Mouse (Mus musculus): ENCODE data around the gene Adam23. TPM values are rescaled to one million over a fixed set of nuclear protein-coding genes. Genes with fewer than 3 reads are reported as not detected.

Adam23 gene
- total RNA-seq, 2 experiments from 2014 or later = 2.8 to 3.5 TPM

- intact Hi-C loops (cut with DNase I) = loop anchor here (10.0 kb wide), 1 partner anchor 288 kb away; no protein-coding TSS in a partner anchor
- DNase-seq = no peak
These were observed 27.6 kb downstream of the Adam23 start for GRCm38 (mm10) chr1:63473272-63473671.

DNA sequence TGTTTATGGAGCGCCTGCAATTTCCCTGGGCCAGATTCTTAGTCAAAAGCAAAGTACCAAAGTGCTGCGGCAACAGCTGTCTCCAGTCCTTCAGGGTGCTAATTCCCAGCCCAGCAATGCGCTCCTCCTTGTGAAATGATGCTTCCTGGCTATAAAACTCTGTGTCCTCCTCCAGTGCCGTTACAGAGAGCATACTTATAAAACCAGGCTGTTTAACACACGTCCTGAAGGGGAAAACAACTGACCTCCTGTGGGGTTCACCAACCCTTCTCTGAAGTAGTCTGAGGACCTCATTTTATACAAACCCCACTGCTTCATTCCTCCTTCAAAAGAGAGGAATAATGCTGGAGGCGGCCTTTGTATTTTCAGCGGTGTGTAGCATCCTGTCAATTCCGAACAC is 28.0 kb downstream of the Adam23 start:
- intact Hi-C loops (cut with DNase I) = loop anchor here (10.0 kb wide), 1 partner anchor 289 kb away; no protein-coding TSS in a partner anchor
- DNase-seq = no peak

GRCm38 (mm10) chr1:63478946-63479345 is 33.3 kb downstream of the Adam23 start:
- intact Hi-C loops (cut with DNase I) = loop anchor here (10.0 kb wide), 1 partner anchor 294 kb away; no protein-coding TSS in a partner anchor
- DNase-seq = peak; percentile 2 to 13

- no peak for DNase-seq
- intact Hi-C loops (cut with DNase I) = no loop called here
These were observed 39.0 kb downstream of the Adam23 start for GRCm38 (mm10) chr1:63484646-63485045.

DNA sequence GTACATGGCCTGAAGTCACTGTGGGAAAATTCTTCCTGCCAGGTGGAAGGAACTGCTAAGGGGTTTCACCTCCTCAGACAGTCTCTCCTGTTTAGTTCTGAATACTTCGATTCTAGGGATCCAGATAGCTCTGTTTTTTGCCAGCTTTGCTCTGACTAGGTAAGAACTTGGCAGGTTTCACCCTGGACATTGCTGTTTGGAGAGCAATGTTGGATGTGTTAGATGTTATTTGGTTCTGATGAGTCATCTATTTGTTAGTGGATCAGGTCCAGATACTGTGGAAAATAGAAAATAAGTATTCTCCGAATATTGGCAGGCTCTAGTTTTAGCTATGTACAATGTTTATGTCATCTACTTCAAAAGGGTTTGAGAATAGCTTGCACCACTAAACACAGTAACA is 41.0 kb downstream of the Adam23 start:
- DNase-seq = no peak
- intact Hi-C loops (cut with DNase I) = no loop called here

DNA sequence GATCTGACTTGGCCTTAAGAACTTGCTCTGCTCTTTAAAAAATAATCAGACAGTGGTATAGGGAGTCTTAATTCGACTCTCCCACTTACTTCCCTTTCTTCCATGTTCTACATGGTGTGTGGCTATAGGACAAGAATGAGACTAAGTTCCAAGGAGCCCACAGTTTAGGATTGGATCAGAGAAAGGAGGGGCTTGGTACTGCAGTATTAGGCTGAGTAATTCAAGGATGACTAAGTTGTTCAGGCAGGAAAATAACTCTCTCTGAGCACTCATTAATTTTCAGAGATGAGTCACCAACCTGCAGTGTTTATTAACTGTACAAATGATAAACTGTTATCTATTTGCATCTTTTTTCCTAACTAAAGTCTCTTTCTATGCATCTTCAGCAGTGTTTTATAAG is 45.3 kb downstream of the Adam23 start:
- no peak for DNase-seq
- intact Hi-C loops (cut with DNase I) = no loop called here

DNA sequence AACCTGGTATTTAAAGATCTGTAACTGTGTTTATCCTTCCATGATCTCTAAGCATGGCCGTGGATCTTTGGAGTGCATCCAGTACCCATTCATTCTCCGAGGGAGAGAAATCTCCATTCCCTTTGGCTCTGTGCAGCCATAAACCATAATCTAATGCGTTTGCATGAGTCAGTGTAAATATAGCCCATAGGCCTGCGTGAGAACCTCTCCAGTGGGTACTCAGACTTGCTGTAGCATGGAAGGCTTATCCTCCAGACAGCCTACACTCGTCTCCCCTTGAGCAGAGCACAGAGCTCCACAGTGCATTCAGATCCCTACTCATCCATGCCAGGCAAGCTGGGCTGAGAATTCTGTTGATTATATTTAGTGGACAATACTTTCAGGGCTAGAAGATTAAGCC is 47.6 kb downstream of the Adam23 start:
- DNase-seq = no peak
- intact Hi-C loops (cut with DNase I) = no loop called here

DNA sequence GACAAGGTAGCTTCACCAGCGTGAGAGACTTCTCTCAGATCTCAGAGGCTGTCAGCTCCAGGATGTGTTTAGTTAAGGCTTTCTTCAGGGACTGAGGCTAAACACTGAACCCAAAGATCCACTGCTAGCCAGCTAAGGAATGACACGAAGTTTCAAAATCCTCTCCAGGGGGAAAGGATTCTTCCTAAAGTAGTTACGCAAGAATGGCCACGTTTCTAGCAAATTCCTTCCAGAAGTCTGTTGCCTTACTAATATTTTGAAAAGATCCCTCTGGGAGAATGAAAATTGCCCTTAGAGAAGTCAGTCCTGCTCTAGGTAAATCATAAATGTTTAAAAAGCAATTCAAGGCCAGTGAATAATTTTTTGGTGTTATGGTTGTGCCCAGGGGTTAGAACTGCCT is 61.7 kb downstream of the Adam23 start:
- no peak for DNase-seq
- intact Hi-C loops (cut with DNase I) = no loop called here

DNA sequence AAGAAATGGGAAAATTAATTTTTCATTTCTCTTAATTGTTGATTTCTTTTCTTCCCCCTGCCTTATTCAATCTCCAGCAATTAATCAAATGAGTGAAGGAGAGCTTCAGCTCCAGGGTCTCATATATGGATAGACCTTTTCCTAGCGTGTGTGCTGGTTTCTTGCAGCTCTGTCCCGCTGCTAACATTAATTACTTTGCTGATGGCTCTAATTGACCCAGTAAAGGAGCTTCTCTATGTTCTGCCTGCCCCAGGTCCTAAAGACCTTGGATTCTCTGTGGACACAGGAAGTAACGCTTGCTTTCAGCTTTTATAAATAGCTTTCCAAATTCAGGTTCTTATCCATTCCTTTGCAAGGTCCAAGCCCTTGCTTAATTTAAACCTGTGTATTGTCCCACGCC is 63.1 kb downstream of the Adam23 start:
- intact Hi-C loops (cut with DNase I) = no loop called here

GRCm38 (mm10) chr1:63511416-63511815 is 65.7 kb downstream of the Adam23 start:
- DNase-seq = no peak
- intact Hi-C loops (cut with DNase I) = no loop called here

More for the DNA sequence above, 63.1 kb downstream of the Adam23 start:
- no peak for DNase-seq

DNA sequence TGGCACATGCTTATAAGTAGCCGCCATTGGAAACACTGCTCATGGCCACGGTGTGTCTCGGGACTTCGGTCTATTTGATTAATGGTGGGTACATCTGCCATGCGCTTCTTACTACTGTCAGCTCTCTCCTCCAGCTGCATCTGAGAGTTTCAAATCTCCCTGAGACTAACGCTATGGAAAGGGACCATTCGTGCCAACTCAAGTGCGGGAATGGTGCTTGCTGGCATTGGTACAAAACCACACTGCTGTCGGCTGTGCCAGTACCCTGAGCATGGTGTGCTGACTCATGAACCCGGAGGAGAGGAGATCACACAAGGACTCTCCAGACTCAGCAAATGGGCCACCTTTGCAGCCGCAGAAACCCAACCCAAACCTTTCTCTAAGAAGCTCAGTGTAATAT is 72.1 kb downstream of the Adam23 start:
- intact Hi-C loops (cut with DNase I) = no loop called here
- DNase-seq = no peak

DNA sequence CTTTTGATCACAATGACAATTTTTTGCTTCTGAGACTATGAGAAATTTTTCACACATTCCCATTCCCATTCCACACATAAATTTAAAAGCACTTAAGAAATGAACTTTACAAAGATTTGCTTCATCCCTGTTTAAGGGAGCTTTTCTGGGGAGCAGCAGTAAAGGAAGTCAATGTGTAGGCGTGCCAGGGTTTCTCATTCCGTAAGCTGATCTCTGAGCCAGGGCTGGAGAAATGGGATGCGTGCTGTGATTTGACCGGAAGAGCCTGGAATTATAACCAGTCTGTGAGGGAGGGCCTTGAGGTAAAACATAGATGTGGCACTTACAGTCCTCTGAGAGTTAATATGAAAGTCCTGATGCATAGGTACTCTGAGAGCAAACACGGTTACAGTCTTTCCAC is 73.1 kb downstream of the Adam23 start:
- intact Hi-C loops (cut with DNase I) = no loop called here
- no peak for DNase-seq

DNA sequence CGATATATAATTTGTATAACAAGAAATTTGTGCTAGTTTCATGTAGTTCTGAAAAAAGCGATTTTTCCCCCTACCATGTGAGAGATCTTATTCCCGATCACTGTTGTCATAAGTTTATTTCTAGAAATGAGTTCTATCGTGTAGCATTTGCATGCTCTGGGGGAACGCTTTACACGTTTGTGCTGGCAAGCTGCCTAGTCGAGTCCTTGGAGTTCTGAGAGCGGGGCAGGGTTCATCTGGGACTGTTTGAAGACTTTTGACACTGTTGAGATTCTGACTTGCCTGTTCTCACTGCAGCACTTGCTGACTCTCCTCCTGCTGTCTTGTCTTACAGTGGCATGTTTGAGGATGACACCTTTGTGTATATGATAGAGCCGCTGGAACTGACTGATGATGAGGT is 84.2 kb downstream of the Adam23 start:
- intact Hi-C loops (cut with DNase I) = no loop called here
- peak in 1 of 2 experiments; percentile 2 for DNase-seq

GRCm38 (mm10) chr1:63534271-63534827 is 88.7 kb downstream of the Adam23 start:
- DNase-seq = no peak
- intact Hi-C loops (cut with DNase I) = no loop called here

DNA sequence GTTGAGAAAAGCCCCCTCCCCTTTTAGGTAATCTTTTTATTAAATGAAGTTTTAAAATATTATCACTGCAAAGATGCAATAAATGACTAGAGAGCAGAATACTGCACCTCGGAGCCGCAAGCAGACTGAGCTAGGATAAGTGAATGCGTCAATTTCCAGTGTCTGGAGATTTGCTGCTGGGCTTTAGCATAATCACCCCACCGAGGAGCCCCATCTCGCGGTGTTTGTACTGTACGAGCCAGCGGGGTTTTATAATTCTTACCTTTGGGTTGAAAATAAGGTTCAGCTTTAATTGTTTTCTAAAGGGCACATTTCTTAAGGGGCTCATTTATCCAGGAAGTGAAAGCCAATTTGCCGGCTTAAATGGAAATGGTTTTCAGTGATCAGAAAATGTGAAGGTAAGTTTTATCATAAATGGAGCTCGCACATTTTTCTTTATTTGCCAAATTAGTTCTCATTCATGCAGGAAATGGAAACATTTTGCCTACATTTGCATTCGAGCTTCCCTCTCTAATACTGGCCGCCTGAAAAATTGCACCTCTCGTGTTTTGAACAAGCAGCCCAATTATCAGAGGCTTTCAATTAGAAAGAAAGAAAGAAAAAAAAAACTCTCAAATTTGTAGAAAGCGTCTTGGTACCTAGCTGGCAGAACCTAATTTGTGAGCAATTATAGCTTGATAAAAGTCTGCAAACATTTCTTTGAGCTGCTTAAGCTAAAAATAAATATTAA is 94.4 kb downstream of the Adam23 start:
- intact Hi-C loops (cut with DNase I) = no loop called here
- DNase-seq = no peak

DNA sequence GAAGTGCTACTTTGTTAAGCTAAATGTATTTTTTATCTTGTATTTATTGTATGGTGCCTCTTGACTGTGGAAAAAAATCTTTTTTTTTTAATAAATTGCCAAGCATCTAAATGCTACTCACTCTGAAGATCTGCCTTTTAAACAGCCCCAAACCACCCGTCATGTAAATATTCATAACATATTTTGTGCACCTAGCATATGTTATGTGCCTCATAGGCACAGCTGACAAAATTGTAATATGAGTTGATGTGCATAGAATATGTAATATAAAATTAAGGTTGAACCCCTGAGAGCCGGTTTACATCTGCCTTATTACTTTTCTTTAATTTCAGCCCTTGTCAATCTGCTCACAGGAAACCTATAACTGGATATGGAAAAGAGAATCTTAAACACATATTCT is 98.4 kb downstream of the Adam23 start:
- DNase-seq = no peak
- intact Hi-C loops (cut with DNase I) = no loop called here

GRCm38 (mm10) chr1:63553039-63553438 is 107.3 kb downstream of the Adam23 start:
- intact Hi-C loops (cut with DNase I) = no loop called here
- no peak for DNase-seq

DNA sequence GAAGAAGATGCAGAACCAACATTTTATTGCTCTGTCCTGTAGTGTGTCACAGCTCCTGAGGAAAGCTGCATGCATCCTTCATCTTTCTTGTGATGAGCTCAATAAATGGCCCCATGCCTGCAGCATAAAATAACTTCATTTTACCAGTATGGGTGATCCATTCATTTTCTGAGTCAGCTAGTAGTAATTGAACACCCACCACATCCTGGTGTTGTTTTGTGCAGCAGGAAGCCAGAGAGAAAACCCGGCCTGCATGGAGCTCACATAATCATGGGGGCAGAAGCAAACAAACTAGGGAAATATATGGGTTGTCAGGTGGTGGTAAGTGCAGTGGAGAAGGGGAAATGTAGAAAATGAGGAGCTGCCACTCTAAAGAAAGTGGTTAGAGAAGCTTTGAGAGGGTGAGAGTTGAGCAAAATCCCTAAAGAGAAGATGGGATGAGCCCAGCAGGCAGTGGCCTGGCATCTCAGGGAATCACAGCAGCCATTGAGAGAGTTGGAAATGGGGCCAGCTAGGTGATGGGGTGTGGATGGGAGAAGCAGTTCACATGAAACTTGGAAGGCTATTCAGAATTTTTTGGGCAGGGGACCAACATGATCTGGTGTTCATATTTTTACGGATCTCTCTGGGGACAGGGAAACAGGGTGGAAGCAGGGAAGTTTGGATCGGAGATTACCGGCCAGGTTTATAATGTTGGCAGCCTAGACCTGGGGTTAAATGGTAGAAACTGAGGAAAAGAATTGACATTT is 116.3 kb downstream of the Adam23 start:
- intact Hi-C loops (cut with DNase I) = no loop called here
- DNase-seq = no peak

DNA sequence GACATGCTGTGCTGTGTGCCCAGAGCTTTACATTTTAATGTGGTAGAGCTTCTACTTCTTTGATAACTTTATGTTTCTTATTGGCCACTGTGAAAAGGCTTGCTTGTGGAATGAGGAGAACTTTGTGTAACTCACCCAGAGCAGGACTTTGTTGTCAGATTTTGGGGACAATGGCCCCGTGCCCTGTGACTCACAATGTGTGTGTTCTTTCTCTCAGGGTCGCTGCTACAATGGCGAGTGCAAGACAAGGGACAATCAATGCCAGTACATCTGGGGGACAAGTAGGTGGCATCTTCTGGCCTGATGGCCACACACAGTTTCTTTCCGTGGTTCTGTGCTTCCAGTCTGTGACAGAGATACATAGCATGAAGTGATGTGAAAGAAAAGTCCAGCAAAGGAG is 118.2 kb downstream of the Adam23 start:
- no peak for DNase-seq
- intact Hi-C loops (cut with DNase I) = no loop called here

DNA sequence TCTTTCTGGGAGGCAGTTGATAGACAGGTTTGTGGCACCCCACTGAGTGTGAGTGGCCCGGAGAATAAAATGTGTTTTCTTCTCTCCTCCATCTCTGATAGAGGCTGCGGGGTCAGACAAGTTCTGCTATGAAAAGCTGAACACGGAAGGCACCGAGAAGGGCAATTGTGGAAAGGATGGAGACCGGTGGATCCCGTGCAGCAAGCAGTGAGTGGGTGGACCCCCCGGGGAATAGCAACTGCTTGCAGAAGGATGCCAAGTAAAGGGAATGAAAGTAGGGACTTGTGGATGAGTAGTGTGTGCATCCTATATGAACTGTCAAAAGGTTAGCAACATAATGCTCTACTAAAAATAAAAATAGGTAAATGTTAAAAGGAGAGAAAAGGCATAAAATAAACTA is 120.8 kb downstream of the Adam23 start:
- DNase-seq = no peak
- intact Hi-C loops (cut with DNase I) = no loop called here

- intact Hi-C loops (cut with DNase I) = no loop called here
These were observed 121.3 kb downstream of the Adam23 start for GRCm38 (mm10) chr1:63567031-63567430.

DNA sequence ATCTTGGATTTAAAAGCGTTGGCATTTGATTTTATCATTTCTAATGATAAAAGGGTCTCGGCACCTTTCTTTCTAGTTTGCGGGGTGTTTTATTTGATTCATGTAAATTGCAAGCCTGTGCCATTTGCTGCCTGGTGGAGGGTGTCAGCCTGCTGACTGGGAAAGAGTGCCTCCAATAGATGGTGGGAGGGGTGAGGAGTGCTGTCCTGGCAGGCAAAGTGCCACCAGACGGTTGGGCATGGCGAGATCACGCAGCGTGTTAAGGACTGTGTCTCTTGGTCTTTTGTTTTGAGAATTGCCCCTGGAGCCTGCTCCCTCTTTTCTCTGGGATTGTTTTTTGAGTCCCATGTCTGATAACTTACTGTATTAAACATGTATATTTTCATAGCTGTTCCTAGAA is 126.5 kb downstream of the Adam23 start:
- no peak for DNase-seq
- intact Hi-C loops (cut with DNase I) = no loop called here

More at GRCm38 (mm10) chr1:63567031-63567430, 121.3 kb downstream of the Adam23 start:
- DNase-seq = no peak

Measured in heart, postnatal 14 days (tissue).